Mouse (Mus musculus): ENCODE data around the gene Cnnm2. TPM values are rescaled to one million over a fixed set of nuclear protein-coding genes. Genes with fewer than 3 reads are reported as not detected.

Cnnm2 gene
- polyA plus RNA-seq, 1 experiment = 28.9 TPM

DNA sequence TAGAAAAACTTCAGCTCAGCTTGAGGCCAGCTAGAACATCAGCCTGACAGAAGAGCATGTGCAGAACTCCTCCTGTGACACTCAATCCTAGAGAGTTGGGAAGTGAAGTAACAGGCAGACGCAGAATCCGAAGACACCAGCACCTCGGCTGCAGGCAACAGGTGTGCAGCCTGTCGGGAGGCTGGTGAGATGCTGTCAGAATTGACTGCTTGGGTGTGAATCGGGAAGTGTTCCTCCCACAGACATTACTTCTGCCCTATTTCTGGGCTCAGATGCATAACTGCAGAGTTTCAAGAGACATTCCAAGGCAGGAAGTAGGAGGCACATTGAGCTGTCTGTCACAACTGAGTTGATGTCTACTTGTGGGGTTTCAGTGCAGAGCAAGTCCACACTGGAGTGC lies 72.9 kb downstream of the Cnnm2 start:
- H3K27ac ChIP-seq (ENCODE audit: insufficient read depth, low read length) = no peak overlapping the region
- no peak for TF ChIP-seq CTCF (IDR thresholded peaks at IDR 0.05; ENCODE audit: extremely low read depth, insufficient read depth, low read length)
- no peak for TF ChIP-seq POLR2A (IDR thresholded peaks at IDR 0.05; ENCODE audit: extremely low read depth, insufficient read depth, low read length)
- H3K4me3 ChIP-seq (ENCODE audit: insufficient read depth, low read length) = no peak overlapping the region
- H3K4me1 ChIP-seq (ENCODE audit: control insufficient read depth, insufficient read depth, low read length) = peaks cover 15% of the 10 kb centered on the region

DNA sequence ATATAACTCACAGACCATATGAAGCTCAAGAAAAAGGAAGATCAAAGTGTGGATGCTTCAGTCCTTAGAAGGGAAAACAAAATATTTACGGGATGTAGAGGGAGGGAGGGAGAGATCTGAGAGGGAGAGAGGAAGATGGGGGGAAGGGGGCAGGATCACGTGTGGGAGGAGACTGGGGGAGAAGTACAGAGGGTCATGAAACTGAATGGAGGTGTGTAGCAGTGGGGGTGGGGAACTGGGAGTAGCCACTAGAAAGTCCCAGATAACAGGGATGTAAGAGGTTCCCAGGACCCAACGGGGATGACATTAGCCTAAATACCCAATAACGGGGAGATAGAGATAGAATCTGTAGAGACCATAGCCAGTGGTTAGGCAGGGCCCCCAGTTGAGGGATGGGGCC lies 73.9 kb downstream of the Cnnm2 start:
- TF ChIP-seq CTCF (IDR thresholded peaks at IDR 0.05; ENCODE audit: extremely low read depth, insufficient read depth, low read length) = no peak
- Histone ChIP-seq H3K4me1 (ENCODE audit: control insufficient read depth, insufficient read depth, low read length) (peaks cover 15% of the 10 kb centered on the region), H3K27ac (ENCODE audit: insufficient read depth, low read length) (no peak overlapping the region), H3K4me3 (ENCODE audit: insufficient read depth, low read length) (no peak overlapping the region)

DNA sequence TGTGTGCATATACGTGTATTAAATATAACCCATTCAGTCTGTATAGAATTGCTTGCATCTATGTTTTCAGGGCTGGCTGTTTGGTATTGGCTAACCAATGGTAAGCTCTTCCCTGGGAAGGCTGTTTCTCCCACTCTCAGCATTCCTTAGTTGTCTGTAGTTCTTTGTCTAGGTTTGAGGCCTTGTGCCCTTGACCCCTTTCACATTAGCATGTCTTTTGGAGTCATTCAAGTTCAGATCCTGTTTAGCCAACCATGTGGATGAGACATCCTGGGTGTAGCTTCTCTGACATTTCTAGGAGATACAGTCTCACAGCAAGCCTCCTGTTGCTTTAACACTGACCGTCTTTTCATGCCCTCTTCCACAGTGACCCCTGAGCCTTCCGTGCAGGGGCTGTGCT lies 74.7 kb downstream of the Cnnm2 start:
- H3K4me3 ChIP-seq (ENCODE audit: insufficient read depth, low read length) = no peak overlapping the region
- peaks cover 13% of the 10 kb centered on the region for H3K4me1 ChIP-seq (ENCODE audit: control insufficient read depth, insufficient read depth, low read length)
- no peak overlapping the region for H3K27ac ChIP-seq (ENCODE audit: insufficient read depth, low read length)
- TF ChIP-seq CTCF (IDR thresholded peaks at IDR 0.05; ENCODE audit: extremely low read depth, insufficient read depth, low read length) (no peak), POLR2A (IDR thresholded peaks at IDR 0.05; ENCODE audit: extremely low read depth, insufficient read depth, low read length) (no peak)

DNA sequence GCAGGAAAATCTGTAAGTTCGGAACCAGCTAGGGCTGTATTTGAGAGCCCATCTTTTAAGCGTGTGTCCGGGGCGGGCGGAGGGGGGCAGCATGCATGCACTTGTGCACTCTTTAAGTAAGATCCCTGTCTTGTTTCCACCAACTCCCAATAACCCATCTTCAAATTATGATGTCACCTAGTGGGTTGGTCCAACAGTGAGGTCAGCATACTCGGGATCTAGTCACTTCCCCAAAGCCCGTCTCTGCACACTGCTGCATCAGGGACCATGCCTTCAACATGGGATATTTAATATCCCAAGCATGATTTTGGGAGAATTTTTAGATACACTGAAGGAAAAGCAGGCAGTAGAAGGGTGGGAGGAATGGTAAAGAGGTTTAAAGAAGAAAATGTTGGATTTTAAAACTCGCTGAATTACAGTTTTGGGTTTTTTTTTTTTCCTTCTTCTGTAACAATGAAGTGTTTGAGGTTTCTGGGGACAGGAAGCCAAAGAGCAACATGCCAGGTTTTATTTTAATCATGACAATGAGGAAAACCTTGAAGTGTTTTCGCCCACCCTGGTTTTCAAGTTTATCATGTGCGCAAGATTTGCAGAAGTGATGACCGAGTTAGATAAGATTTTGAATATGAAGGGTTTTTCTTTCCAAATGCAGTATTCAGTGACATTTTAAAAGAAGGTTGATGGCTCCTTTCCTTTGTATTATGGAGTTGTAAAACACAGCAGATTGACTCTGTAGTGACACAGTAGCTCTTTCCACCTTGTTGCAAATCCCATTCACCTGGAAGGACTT lies 76.1 kb downstream of the Cnnm2 start:
- Histone ChIP-seq H3K4me1 (ENCODE audit: control insufficient read depth, insufficient read depth, low read length) (peaks cover 13% of the 10 kb centered on the region), H3K27ac (ENCODE audit: insufficient read depth, low read length) (no peak overlapping the region), H3K4me3 (ENCODE audit: insufficient read depth, low read length) (no peak overlapping the region)
- no peak for TF ChIP-seq CTCF (IDR thresholded peaks at IDR 0.05; ENCODE audit: extremely low read depth, insufficient read depth, low read length)

DNA sequence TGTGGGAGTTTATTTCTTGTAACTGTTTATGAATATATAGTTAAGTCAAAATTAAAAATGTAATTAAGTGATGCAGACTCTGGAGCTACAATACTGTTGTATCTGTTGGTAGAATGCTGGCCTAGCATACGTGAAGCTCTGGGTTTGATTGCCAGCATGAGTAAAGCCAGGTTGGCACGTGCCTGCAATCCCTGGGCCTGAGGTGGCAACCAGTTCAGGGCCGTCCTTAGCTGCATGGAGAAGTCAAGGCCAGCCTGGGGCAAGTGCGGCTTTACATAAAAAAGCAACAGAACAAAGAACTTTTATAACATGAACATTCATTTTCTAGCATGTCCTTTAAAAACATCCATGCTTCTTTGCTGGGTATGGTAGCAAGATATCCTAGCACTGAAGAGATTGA lies 79.6 kb downstream of the Cnnm2 start:
- Histone ChIP-seq H3K27ac (ENCODE audit: insufficient read depth, low read length) (no peak overlapping the region), H3K4me3 (ENCODE audit: insufficient read depth, low read length) (no peak overlapping the region), H3K4me1 (ENCODE audit: control insufficient read depth, insufficient read depth, low read length) (peaks cover 8% of the 10 kb centered on the region; the same call in 1 of the 2 replicates)
- no peak for TF ChIP-seq POLR2A (IDR thresholded peaks at IDR 0.05; ENCODE audit: extremely low read depth, insufficient read depth, low read length)

DNA sequence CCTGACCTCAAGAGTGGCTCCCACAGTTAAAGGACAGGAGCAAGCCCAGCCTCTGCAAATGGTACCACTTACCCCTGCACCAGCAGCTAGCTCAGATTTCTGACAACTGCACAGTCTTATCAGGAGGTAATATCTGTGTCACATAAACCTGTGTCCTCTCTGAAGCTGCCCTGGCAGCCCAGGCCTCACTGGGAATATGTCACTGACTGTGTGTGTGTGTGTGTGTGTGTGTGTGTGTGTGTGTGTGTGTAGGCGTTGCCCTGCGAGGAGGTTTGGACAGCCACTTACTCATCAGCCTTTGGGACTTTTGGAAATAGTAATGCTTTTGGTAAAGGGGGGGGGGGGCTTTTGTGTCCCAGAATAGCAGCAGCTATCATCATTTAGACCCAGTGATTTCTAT lies 81.6 kb downstream of the Cnnm2 start:
- TF ChIP-seq CTCF (IDR thresholded peaks at IDR 0.05; ENCODE audit: extremely low read depth, insufficient read depth, low read length) (no peak), POLR2A (IDR thresholded peaks at IDR 0.05; ENCODE audit: extremely low read depth, insufficient read depth, low read length) (no peak)
- no peak overlapping the region for H3K4me3 ChIP-seq (ENCODE audit: insufficient read depth, low read length)
- no peak overlapping the region for H3K27ac ChIP-seq (ENCODE audit: insufficient read depth, low read length)
- H3K4me1 ChIP-seq (ENCODE audit: control insufficient read depth, insufficient read depth, low read length) = no peaks in the 10 kb centered on the region

DNA sequence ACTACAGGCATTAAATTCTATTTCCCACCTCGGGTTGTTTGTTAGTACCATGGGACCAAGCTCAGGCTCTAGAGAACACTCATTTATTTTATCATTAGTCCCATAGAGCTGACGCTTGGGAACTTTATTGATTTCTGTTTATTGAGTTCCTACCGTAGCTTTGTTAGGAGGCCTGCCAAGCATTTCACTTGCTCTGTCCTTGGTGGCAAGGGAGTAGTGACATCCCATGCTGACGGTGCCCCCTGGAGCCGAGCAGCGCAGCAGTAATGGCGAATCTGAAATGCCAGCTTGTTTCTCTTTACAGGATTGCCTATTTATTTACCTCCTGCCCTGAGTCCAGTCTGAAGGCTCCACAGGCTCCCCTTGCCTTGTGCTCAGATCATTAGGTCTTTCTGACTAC lies 84.7 kb downstream of the Cnnm2 start:
- TF ChIP-seq POLR2A (IDR thresholded peaks at IDR 0.05; ENCODE audit: extremely low read depth, insufficient read depth, low read length) = no peak
- H3K4me1 ChIP-seq (ENCODE audit: control insufficient read depth, insufficient read depth, low read length) = no peaks in the 10 kb centered on the region
- H3K27ac ChIP-seq (ENCODE audit: insufficient read depth, low read length) = no peak overlapping the region
- no peak overlapping the region for H3K4me3 ChIP-seq (ENCODE audit: insufficient read depth, low read length)

DNA sequence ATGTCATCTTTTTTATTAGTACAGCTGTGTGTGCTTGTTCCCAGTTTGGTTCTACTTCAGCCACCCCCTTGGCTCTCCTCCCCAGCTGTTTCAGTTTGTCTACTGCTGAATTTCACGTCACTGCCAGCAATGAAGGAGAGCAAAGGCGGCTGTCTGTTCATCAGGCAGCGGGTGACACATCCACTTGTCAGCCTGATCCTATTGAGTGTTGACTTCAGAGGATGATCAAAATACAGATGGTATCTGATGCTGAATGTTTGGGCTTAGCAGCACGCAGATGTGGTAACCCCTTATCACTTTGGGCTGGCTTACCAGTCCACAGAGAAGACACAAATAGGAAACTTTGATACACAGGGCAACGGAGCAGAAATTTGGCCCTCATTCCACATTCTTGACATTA lies 85.1 kb downstream of the Cnnm2 start:
- Histone ChIP-seq H3K27ac (ENCODE audit: insufficient read depth, low read length) (no peak overlapping the region), H3K4me1 (ENCODE audit: control insufficient read depth, insufficient read depth, low read length) (no peaks in the 10 kb centered on the region), H3K4me3 (ENCODE audit: insufficient read depth, low read length) (no peak overlapping the region)
- TF ChIP-seq CTCF (IDR thresholded peaks at IDR 0.05; ENCODE audit: extremely low read depth, insufficient read depth, low read length) (no peak), POLR2A (IDR thresholded peaks at IDR 0.05; ENCODE audit: extremely low read depth, insufficient read depth, low read length) (no peak)

DNA sequence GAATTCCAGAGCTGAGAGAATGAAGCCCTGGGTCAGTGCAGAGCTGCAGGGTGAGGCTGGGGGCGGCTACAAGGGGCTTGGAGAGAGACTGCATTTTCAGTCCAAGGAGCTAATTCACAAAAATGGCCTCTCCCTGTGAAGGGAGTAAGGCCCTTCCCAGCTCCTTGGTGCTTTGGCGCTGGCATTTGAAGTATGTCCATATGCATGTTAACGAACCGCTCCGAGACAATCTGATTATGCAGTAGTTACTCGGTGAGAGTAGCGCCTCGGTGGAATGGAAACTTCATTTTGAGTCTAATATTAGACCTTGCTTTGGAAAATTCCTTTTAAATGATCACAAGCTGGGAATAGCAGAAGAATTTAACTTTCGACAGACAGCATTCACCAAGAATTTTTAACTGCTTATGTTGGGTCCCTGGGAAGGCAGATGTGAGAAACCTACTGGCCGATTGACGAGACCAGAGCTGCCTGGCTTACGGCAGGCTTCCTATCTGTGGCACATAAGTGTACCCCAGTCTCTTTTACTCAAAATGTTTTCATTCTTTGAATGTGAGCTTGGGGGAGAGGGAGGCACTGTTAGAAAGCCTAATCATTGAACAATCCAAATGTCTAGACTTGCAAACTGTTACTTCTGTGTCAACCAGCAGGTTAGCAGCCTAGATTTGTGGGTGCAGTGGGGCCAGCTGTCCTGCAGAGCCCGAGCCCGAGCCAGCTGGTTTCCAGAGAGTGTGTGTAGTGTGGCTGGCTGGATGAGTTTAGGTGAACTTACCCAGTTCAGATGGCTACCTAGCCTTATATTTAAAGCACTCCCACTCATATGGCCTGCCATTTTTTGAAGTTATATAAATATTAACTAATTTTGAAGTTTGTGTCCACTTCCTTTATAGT lies 87.2 kb downstream of the Cnnm2 start:
- Histone ChIP-seq H3K27ac (ENCODE audit: insufficient read depth, low read length) (no peak overlapping the region; the same call in 1 of the 2 replicates), H3K4me3 (ENCODE audit: insufficient read depth, low read length) (no peak overlapping the region), H3K4me1 (ENCODE audit: control insufficient read depth, insufficient read depth, low read length) (no peaks in the 10 kb centered on the region)
- TF ChIP-seq CTCF (IDR thresholded peaks at IDR 0.05; ENCODE audit: extremely low read depth, insufficient read depth, low read length) (no peak), POLR2A (IDR thresholded peaks at IDR 0.05; ENCODE audit: extremely low read depth, insufficient read depth, low read length) (no peak)

DNA sequence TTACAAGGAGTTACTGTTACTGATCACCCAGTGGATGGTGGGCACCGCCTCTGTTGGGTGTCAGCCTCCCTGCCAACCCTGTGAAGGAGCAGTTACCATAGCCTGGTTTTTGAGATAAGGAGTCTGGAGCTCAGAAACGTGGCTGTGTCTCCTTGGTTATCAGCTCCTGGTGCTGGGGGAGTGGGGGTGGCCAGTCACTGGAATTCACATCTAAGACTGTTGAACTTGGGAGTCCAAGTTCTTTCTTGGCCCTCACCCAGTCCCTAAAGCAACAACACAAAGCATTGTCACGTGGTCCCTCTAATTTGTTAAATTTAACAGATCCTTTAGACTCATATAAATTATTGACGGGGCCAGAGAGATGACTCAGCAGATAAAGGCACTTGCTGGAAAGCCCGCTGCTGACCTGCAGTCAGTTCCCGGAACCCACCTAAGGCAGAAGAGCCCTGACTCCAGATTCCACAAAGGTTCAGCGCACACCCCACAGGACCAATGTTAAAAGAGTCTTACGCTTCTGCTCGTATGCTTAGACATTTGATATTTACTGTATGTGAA lies 88.1 kb downstream of the Cnnm2 start:
- no peak overlapping the region for H3K27ac ChIP-seq (ENCODE audit: insufficient read depth, low read length)
- TF ChIP-seq POLR2A (IDR thresholded peaks at IDR 0.05; ENCODE audit: extremely low read depth, insufficient read depth, low read length) (no peak), CTCF (IDR thresholded peaks at IDR 0.05; ENCODE audit: extremely low read depth, insufficient read depth, low read length) (no peak)
- no peaks in the 10 kb centered on the region for H3K4me1 ChIP-seq (ENCODE audit: control insufficient read depth, insufficient read depth, low read length)
- H3K4me3 ChIP-seq (ENCODE audit: insufficient read depth, low read length) = no peak overlapping the region

Data from cortical plate, adult 2 months (tissue).